Mouse (Mus musculus) left cerebral cortex, postnatal 14 days (tissue): Measurements from ENCODE around the gene Col8a1. TPM values are rescaled to one million over a fixed set of nuclear protein-coding genes. Genes with fewer than 3 reads are reported as not detected.

ENCODE experiments used
- DNase-seq, 2 experiments: peaks; one replicate each; pipeline ENCODE4 v3.0.0; 2021 to 2022; ENCODE audit warnings: low spot score in 2 of 2, mixed read lengths in 1 of 2
- intact Hi-C: fragments of 180-260 bp; cut with DNase I; formaldehyde crosslinking; loops from one replicate; pipeline ENCODE4 v1.15.1; 2025
- total RNA-seq, 2 experiments: library from RNA; stranded (reverse); gene quantifications; 2 replicates each; pipeline ENCODE4 v1.2.3; 2021

The Col8a1 gene
- total RNA-seq, 2 experiments from 2014 or later, result 4.4 to 5.6 TPM

DNA sequence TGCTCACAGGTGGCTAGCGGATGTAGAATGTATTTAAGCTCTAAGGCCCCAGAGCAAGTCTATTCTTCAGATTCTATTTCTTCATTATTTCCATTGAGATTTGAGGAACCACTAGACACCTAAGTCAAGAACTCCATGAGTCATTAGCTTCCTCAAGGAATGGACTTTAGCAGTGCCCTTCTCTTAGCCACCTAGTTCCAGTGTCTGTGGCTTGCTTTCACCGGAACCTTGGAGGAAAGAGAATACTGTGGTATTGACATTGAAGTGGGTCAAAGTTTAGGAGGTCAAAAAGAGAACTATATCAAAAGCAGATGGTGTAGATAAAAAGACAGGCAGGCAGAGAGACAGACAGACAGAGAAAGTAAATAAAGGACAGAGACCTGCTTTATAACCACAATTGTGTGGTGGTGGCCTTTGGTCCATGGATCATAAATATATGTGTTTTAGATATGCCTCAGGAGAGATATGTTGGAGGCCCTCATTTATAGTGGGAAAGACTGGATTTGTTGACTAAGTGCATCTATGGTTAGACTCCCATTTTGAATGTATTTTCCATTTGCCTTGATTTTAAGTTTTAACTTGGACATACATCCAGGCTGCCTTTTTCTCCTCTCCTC is 60.5 kb downstream of the Col8a1 start:
- DNase-seq, result no peak
- intact Hi-C loops, result no loop called here

DNA sequence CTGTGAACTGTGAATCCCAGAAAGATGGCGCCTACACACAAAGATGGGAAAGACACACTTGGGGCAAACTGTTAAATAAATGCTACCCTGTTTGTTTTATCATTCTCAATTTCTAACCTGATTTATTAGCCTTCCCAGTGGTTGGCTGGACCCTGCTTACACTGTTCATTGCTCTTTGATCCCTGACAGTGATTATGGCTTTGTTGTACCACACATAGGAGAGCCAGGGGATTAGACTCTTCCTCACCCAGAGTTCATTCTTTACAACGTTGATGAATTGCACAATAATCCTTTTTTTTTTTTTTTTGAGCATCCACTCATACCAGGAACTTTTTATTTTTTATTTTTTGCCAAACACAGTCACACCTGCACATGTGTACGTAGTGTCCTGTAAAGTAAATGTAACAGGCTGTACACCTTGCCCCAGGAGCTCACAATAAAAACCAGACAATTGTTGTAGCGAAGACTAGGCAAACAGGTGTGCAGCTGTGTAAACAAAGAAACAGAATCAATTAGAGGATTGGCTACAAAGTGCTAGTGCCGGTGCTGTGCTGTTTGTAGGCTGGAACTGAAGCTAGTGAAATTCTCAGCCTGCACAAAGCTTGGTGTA is 68.6 kb downstream of the Col8a1 start:
- DNase-seq, result no peak
- intact Hi-C loops, result no loop called here

DNA sequence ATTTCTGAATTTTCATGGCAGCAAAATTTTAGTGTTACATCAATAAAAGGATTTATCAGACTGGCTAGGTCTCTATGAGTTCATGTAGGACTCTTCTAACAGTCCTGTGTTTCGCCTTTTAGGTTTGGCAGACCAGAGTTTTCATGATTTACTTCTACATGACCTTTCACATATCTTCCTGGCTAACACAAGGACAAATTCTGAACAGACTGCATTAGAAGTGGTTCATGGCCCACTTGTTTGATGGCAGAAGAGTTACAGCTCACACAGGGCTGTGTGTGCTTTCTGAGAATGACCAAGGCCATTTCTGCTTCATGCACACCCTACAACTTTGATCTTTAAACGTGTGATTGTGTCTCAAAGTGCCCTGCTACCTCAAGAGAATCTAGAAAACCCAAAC is 82.3 kb downstream of the Col8a1 start:
- DNase-seq, result no peak
- intact Hi-C loops, result no loop called here

DNA sequence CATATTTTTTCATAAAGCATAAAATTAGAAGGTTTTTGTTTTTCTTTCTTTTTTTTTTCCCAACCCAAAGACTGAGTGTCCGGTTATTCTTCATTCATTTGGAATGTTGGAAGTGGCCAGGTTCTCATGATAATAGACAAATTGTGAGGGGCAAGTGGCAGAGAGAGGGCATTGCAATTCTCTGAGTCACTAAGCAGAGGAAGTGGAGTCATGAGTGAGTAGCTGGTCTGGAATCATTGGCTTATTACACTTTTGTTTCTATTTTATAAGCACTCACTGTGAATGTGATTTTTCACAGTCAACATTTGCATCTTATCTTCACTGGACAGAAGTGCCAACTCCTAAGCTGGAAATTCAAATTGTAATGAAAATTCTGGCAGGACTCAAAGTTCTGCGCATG is 82.9 kb downstream of the Col8a1 start:
- intact Hi-C loops, result no loop called here
- no peak for DNase-seq

DNA sequence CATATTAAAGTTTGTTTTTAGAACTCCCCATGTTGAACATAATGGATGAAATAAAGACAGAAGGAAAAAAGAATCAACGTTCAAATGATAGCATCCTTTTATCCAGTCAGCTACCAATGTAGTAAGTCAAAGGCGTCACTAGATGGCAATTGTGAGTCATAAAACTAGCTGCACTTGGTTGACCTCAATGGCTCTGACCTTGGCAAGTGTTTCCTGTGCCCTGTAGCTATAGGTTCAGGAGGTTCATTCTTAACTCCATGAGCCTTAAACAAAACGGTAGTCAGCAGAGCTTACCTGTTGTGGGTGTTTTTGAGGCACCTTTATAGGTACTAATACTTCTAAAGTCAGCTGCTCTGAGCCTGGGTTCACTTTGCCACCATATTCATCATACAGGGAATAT is 85.2 kb downstream of the Col8a1 start:
- intact Hi-C loops, result loop anchor here (10.0 kb wide), 1 partner anchor 615 kb away; no protein-coding TSS in a partner anchor

DNA sequence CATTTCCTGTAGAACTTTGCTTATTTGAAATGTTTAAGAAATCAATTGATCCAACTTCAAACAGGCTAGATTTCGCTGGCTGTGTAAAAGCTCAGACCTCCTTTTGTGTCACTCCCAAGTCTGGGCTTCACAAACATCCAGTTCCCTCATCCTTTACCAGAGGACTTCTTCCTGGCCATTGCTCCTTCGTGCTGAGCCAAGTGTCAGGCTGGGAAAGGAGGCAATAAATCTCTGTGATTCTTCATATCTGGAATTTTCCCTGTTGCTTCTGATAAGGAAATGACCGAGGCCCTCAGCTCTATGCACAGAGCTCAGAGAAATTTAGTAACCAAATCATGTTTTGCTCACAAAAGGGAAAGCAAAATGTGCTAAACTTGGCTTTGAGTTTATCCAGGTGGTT is 91.9 kb downstream of the Col8a1 start:
- intact Hi-C loops, result loop anchor here (10.0 kb wide), 1 partner anchor 622 kb away; no protein-coding TSS in a partner anchor
- no peak for DNase-seq

More for the DNA sequence above, 85.2 kb downstream of the Col8a1 start:
- DNase-seq, result peak; percentile 15 to 23

DNA sequence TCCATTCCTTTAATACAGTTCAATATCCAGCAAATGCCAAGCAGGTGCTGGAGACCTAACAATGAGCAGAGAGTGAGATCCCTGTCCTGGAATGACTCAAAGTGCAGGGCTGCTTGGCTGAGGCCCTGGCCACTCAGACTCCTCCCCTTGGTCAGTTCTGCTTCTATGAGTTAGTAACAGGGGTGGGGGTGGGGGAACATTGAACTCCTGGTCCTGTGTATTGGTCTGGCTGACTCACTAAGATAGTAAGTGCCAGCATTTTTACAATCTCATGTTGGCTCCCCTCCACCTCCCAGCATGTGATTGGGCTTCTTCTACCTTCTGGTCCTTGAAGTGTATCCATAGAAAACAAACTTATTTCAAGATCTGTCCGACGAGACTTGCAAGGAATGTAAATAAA is 104.6 kb downstream of the Col8a1 start:
- no peak for DNase-seq
- intact Hi-C loops, result no loop called here

DNA sequence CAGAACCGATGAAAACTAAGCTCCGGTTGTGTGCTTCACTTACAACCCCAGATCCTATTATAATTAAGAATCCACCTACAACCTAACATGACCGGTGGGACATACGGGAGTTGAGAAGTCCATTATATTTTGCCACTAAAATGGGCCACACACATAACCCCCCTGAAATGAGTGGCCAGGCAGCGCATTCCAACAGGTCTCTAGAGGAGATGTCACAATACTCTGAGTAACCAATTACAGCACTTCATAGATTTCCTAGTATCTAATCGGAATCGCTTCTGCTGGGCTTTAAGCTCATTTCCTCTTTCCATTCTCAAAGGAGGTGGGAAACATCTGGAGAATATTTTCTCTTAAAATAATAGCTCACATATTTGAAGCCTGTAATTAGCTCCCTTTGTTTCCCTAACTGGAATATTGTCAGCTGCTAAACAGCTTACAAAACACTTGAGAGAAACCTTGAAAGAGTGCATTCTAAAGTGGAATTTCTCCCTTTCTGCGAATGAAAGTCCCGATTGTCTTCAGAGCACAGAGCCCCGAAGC is 113.1 kb downstream of the Col8a1 start:
- no peak for DNase-seq
- intact Hi-C loops, result no loop called here

DNA sequence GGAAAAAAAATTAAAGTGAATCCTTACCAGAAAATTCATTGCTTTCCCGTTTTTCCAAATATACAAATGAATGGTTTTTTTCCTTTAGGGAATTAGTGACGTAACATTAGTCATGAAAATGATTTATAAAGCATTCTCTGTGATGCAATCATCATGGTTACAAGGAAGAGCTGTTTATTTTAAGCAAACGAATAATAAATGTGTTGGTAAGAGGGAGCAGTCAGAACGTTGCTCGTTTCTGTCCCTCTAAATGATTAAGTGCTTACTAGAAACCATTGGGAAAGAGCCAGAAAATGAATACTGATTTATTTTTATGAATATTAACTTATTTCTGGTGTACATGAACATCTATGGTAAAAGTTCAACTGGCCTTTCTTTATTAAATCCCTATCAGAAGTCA is 119.8 kb downstream of the Col8a1 start:
- intact Hi-C loops, result loop anchor here (10.0 kb wide), 2 partner anchors 110 to 810 kb away; no protein-coding TSS in a partner anchor
- DNase-seq, result no peak

DNA sequence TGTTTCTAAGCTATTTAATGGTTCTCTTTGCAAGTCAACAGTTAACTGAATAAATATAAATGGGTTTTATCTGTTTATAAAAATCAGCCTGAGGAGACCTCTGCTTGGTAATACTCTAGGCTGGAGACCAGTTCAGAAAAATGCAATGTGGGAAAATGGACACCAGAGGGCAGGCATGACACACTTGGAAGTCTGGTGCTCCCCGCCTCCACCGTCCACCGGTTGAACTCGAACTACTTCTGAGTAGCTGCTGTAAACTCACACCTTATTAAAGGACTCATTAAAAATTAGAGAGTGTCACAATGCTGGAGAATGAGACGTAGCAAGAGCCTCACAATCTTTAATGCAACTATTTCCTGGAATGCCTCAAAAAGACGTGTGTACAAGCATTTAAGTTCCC is 120.3 kb downstream of the Col8a1 start:
- DNase-seq, result peak; percentile 81 to 82
- intact Hi-C loops, result loop anchor here (10.0 kb wide), 2 partner anchors 111 to 811 kb away; no protein-coding TSS in a partner anchor

DNA sequence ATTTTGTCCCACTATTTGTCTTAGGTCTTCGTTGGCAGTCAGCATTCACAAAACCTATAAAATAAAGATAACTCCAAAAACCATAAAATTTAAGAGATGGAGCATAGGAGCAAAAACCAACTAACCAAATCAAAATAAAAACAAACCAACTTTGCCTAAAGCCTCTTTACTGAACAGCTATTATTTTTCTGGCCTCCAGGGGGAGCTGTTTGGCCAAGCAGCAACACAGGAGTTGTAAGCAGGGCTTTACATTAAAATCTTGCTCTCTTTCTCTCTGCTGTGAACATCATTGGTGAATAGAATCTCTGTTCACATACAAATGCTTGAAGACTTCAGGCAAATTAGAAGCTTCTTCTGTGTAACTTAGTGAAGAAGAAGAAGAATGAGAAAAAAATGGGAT is 142.8 kb downstream of the Col8a1 start:
- peak; percentile 52 to 68 for DNase-seq
- intact Hi-C loops, result loop anchor here (5.0 kb wide), 1 partner anchor 1051 kb away; no protein-coding TSS in a partner anchor

DNA sequence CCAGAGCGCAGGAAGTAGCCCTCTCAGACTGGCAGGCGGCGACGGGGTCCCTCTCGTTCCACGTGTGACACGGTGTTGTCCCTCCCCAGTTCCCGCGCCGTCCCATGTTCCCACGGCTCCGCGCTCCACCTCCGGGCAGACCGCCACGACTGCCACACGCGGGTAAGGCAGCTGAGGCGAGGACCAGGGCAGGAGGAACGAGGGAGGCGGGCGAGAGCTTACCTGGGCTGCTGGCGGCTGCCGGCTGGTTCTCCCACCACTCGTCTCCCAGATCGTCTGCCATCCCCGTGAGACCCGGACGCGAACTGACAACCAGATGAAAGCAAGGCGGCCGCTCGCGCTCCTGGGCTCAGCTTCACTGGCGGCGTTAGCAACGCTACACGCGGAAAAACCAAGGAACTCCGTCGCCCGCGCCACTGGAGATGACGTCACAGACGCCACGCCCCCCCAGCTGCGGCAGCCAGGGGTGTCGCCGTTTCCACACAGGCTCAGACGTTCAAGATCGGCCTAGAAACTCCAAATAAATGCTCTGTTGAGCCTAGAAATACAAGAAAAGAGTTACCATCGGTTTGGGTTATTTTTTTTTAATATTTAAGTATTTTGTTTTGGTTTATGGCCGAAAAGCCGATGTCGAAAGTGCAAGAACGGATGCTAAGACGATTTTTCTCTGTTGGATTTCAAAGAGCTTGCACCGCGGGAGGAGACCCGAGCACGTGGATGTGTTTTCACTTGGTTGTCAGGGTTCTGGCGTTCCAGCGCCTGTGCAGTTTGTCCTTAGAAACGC is 147.9 kb downstream of the Col8a1 start, which contains the start of gene Cmss1:
Gene Cmss1 (minus strand): TSS at position 421 of the 784 bp plus-strand sequence.
- intact Hi-C loops, result no loop called here
- peak; percentile 84 to 86 for DNase-seq

DNA sequence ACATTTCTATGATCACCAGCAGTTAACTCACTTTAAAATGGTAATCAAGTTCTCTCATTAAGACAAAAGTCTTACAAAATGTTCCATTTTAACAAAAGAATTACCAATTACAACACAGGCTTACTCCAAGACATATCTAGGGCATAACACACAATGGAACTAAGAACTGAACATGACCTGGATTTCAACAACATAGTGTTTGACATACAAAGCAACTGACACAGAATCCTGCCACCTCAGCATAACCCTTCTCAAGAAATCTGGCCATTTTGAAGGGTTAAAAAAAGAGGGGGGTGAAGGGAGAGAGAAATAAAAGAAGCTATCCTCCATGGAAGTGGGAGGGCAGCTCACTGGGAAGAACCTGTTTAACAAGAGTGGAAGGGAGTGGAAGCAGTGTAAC is 153.5 kb downstream of the Col8a1 start:
- no peak for DNase-seq
- intact Hi-C loops, result no loop called here

DNA sequence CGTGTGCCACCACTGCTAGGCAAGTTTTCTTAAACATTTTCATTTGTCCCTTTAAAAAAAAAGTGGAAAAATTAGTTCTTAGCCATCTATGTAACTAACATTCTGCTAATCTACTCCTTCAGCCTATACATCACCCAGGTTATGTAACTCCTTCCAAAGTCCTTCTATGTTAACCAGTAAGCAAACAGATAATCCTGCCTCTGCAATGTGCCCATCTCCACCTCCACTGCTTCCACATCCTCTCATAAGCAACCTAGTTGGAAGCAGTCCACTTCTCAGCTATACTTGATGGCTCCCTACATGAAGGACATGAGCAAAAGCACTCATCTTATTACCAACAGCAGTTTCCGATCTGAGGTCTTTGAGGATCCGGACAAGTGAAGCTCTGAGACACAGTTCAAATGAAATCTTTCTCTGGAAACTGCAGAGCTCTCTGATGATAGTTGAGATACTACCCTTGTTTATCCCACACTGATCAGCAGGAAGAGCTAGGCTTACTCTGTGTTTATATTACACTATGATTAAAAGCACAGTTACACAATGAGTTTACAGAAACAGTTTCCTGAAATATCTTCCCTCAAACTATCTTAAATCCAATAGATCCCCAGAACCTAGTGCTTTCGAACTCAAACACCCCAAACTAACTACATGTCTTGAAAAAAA is 157.1 kb downstream of the Col8a1 start:
- intact Hi-C loops, result loop anchor here (5.0 to 10.0 kb wide), 2 partner anchors 355 to 823 kb away; no protein-coding TSS in a partner anchor
- no peak for DNase-seq

DNA sequence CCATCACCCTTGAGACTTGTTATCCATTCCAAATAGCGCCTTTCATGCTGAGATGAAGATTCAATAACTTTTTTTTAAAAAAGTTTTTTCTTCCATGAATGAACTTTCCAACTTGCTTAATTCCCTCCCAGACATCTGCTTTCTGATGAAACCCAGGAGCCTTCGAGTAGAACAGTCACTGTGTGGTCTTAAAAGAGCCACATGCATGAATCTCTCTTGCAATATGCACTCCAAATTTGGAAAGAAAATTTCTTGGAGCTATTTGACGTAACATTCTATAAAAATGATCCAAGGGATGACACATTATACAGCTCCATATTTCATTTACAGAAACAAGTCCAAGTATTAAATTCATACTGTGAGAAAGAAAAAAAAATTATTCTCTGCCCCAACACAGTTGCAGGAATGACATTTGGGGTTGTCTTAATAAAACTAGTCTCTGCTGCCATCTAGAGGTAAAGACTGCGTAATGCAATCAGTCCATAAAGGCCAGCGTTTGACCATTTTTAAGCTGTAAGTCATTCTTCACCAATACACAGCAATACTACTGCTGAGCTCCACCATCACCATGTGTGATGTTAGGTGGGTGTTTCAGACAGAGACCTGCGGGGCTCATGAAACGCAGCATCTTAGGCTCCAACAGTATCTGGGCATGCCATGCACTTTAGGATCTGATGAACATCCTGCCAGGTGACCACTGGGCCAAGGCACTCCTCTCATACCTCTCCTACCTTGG is 160.9 kb downstream of the Col8a1 start:
- intact Hi-C loops, result loop anchor here (10.0 kb wide), 1 partner anchor 819 kb away; no protein-coding TSS in a partner anchor
- peak; percentile 60 for DNase-seq

DNA sequence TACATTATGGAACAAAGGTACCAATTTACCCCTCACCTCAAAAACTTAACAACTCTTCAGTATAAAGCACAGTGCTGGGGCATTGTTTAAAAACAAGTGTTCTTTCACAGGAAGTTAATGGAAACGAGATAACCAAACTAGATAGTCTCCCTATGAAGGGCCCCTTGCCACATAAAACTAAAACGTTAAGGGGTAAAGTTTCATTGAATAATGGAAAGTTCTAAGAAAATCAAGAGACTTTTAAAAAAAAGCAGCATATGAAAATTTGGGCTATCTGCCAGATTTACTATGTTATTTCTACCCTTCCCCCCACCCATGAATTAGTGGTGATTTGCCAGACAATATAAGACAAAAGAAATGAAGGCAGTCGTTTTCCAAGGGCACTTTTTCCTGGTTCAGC is 169.3 kb downstream of the Col8a1 start:
- intact Hi-C loops, result no loop called here
- DNase-seq, result no peak

DNA sequence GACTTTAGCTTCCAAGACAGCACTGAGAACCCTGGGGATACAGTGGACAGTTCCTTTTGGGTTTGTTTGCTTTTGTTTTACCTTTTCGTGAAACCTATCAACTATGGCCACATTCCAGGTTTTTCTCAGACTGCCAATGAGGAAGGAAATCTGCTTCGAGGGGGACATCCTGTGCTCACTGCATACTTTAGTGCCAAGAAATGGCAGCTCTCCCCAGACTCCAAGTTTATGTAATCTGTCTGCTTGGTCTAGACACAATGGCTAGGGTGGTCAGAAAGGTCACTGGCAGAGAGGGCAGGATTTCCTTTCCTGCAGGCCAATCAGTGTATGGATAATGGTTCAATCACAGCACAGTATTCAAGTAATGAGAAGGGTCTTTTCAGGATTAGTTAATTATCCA is 172.5 kb downstream of the Col8a1 start:
- intact Hi-C loops, result loop anchor here (5.0 kb wide), 2 partner anchors 185 to 340 kb away; no protein-coding TSS in a partner anchor
- DNase-seq, result no peak

DNA sequence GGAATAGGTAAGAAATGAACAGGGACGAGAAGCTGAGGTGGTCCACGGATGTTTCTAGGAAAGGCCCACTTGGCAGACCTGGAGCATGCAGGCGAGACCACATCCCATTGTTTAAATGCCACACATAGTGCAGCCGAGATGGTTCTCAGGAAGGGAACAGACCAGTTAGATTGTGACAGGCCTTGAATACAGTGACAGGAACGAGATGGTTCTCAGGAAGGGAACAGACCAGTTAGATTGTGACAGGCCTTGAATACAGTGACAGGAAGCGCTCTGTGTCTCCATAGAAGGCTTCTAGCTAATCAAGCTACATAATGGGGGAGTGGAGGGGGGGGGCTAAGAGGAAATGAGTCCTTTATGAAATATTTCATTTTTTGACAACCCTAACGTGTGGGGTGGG is 174.5 kb downstream of the Col8a1 start:
- DNase-seq, result no peak

DNA sequence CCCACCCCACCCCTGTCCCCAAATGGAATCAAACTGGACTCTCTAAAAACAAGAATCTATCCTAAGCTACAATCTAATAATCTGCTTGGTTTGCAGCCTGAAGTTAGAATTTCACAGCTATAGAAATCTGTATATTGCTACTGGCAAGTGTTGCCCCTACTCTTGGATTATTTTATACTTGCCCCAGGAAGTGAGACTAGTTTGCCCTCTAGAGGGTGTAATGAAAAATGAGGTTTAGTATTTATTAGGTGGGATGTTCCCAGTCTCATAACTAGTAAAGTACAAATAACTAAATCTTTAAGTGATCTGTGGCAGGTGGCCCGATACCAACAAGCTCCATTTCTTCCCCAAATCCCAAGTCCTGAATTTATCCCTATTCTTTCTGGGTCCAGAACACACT is 177.0 kb downstream of the Col8a1 start:
- intact Hi-C loops, result no loop called here
- DNase-seq, result no peak

More for the DNA sequence above, 174.5 kb downstream of the Col8a1 start:
- intact Hi-C loops, result loop anchor here (5.0 kb wide), 2 partner anchors 183 to 338 kb away; no protein-coding TSS in a partner anchor
